Mouse (Mus musculus): ENCODE measurements at regions not wholly inside any gene's neighbourhood (a gene's known extent, or its start where the extent isn't known, plus 50 kb on each side); places are given as distances from the start of the nearest gene placed in this dataset.

DNA sequence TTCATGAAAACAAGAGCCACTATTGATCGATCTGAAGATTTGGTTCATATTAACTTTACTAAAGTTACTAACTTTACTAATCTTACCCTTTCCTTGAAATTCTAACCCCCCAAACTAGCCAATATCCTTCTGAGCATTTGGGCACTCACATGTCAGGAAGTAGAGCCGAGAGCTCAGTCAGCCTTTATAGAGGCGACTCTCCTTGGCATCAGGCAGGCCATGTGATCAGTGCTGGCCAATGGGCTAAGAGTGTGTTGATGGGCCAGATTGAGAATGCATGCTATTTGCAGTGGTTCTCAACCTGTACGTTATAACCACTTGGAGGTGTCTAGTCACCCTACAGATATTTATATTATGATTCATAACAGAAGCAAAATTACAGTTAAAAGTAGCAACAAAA is 69.6 kb upstream of the Slc35b4 start:
- no peak for DNase-seq (ENCODE audit: low read depth, low spot score)

- DNase-seq (ENCODE audit: low read depth, low spot score): no peak
Measured at GRCm38 (mm10) chr6:34243001-34243400, 66.1 kb upstream of the Slc35b4 start.

GRCm38 (mm10) chr6:34242486-34242885 is 65.6 kb upstream of the Slc35b4 start:
- DNase-seq (ENCODE audit: low read depth, low spot score): peak; percentile 40

- DNase-seq (ENCODE audit: low read depth, low spot score): no peak
Measured at GRCm38 (mm10) chr6:34235132-34235531, 58.2 kb upstream of the Slc35b4 start.

- no peak for DNase-seq (ENCODE audit: low read depth, low spot score)
Measured at GRCm38 (mm10) chr6:34234443-34235020, 57.6 kb upstream of the Slc35b4 start.

- peak; percentile 62 for DNase-seq (ENCODE audit: low read depth, low spot score)
Measured at GRCm38 (mm10) chr6:34230768-34231381, 54.0 kb upstream of the Slc35b4 start.

DNA sequence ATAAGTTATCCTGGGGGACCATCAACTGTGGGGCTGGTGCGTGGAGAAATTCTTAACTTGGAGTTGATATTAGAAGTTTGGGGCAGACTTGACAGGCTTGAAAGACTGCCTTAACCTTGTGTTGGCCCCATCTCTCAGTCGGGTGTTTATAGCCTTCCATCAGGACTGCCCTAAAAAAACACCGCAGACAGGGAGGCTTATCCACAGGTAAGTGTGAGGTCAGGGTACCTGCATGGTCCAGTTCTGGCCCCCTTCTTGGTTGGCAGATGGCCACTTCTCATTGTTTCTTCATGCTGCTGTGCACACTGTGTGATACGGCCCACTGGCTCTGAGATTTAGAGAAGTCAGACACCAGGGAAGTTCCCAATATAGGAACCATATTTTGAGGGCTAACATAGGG is 50.2 kb upstream of the Slc35b4 start:
- DNase-seq (ENCODE audit: low read depth, low spot score): no peak

Data from ES-CJ7 (cell line).